Mouse (Mus musculus): ENCODE measurements around the gene Lepr. TPM values are rescaled to one million over a fixed set of nuclear protein-coding genes. Genes with fewer than 3 reads are reported as not detected.

Gene Lepr
- total and polyA plus RNA-seq, 2 experiments from 2014 or later: 3.8 to 6.9 TPM

- TF ChIP-seq CTCF (IDR thresholded peaks at IDR 0.05; ENCODE audit: low read depth): no peak
- 91% methylated on average over 1 of the region's 1 CpGs for WGBS
- Histone ChIP-seq H3K4me3 (ENCODE audit: low read depth, low read length) (no peak overlapping the region), H3K27me3 (ENCODE audit: insufficient read depth, low read length) (no peaks in the 10 kb centered on the region), H3K9ac (no peak overlapping the region), H3K9me3 (ENCODE audit: low read length) (no peaks in the 10 kb centered on the region), H3K36me3 (ENCODE audit: insufficient read depth) (no peaks in the 10 kb centered on the region), H3K4me1 (ENCODE audit: insufficient read depth) (no peaks in the 10 kb centered on the region), H3K4me2 (ENCODE audit: low read depth) (no peak overlapping the region), H3K27ac (ENCODE audit: low read depth, low read length) (no peak overlapping the region)
- DNase-seq (no peak), ATAC-seq (no peak)
Measured at GRCm38 (mm10) chr4:101699423-101699822, 17.8 kb upstream of the Lepr start.

DNA sequence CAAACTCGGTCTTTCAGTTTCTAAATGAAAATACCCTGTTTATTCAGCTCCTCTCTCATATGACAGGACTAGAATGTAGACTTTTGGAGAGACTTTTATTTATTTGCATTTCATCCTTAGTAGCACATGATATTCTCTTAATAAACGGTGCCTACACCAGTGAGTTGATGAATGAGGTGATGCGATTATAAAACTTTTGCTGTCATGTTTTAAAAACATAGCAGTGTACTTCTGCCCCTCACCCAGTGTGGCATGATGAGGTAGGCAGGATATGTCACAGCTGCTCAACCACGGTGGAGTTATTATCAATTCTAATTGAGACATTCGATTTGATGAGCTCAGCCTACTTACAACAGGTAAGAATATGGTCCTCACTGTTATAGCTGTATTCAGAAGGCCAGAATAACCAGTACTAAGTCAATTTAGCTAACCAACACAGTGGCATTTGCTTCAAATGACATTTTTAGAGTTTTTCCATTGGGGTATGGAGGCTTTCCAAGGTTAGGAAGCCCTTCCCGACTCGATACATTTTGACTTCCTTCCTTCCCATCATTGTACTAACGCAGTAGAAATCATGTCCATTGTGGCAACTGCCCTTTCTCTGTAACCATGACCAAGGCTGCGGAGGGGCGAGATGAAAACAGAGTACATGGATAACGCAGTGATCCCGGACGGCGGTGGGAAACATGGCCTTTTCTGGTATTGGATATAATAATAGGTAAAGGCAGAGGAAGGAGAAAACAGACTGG lies 16.1 kb upstream of the Lepr start:
- WGBS: 91% methylated on average over 14 of the region's 14 CpGs
- no peak overlapping the region for H3K27ac ChIP-seq (ENCODE audit: low read depth, low read length)
- no peak overlapping the region for H3K4me2 ChIP-seq (ENCODE audit: low read depth)
- H3K27me3 ChIP-seq (ENCODE audit: insufficient read depth, low read length): no peaks in the 10 kb centered on the region
- DNase-seq (no peak), ATAC-seq (no peak)
- no peaks in the 10 kb centered on the region for H3K9me3 ChIP-seq (ENCODE audit: low read length)
- no peak overlapping the region for H3K9ac ChIP-seq
- TF ChIP-seq CTCF (IDR thresholded peaks at IDR 0.05; ENCODE audit: low read depth): no peak
- H3K4me3 ChIP-seq (ENCODE audit: low read depth, low read length): no peak overlapping the region
- no peaks in the 10 kb centered on the region for H3K4me1 ChIP-seq (ENCODE audit: insufficient read depth)
- no peaks in the 10 kb centered on the region for H3K36me3 ChIP-seq (ENCODE audit: insufficient read depth)

DNA sequence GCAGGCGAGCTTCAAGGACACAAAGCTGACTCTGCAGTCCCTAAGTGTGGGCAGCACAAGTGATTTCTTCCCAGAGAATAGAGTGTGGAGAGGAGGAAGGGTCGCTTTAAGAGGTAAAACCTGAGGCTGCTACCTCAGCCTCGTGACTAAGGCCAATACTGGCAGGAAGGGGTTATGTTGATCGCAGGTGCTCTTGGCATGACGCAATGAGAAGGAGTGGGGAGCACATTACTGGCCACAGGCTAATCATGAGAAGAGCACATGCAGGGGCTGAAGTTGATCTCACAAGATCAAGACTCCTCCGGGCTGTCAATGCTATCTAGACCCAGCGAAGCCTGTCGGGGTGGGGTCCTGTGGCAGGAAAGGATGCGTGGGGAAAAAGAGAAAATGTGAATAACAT lies 11.9 kb upstream of the Lepr start:
- Histone ChIP-seq H3K36me3 (ENCODE audit: insufficient read depth) (no peaks in the 10 kb centered on the region), H3K27ac (ENCODE audit: low read depth, low read length) (no peak overlapping the region), H3K9me3 (ENCODE audit: low read length) (no peaks in the 10 kb centered on the region), H3K4me2 (ENCODE audit: low read depth) (no peak overlapping the region), H3K4me1 (ENCODE audit: insufficient read depth) (no peaks in the 10 kb centered on the region), H3K27me3 (ENCODE audit: insufficient read depth, low read length) (no peaks in the 10 kb centered on the region), H3K9ac (no peak overlapping the region), H3K4me3 (ENCODE audit: low read depth, low read length) (no peak overlapping the region)
- DNase-seq (no peak), ATAC-seq (no peak)
- WGBS: 87% methylated on average over 9 of the region's 9 CpGs
- no peak for TF ChIP-seq CTCF (IDR thresholded peaks at IDR 0.05; ENCODE audit: low read depth)

- H3K36me3 ChIP-seq (ENCODE audit: insufficient read depth): no peaks in the 10 kb centered on the region
- H3K9ac ChIP-seq: no peak overlapping the region
- no peak overlapping the region for H3K4me3 ChIP-seq (ENCODE audit: low read depth, low read length)
- no peaks in the 10 kb centered on the region for H3K27me3 ChIP-seq (ENCODE audit: insufficient read depth, low read length)
- no peaks in the 10 kb centered on the region for H3K9me3 ChIP-seq (ENCODE audit: low read length)
- DNase-seq (no peak), ATAC-seq (no peak)
- no peak overlapping the region for H3K27ac ChIP-seq (ENCODE audit: low read depth, low read length)
- WGBS: 59% methylated on average over 2 of the region's 2 CpGs
- TF ChIP-seq CTCF (IDR thresholded peaks at IDR 0.05; ENCODE audit: low read depth): no peak
- H3K4me2 ChIP-seq (ENCODE audit: low read depth): no peak overlapping the region
- no peaks in the 10 kb centered on the region for H3K4me1 ChIP-seq (ENCODE audit: insufficient read depth)
Measured at GRCm38 (mm10) chr4:101707234-101707633, 10.0 kb upstream of the Lepr start.

DNA sequence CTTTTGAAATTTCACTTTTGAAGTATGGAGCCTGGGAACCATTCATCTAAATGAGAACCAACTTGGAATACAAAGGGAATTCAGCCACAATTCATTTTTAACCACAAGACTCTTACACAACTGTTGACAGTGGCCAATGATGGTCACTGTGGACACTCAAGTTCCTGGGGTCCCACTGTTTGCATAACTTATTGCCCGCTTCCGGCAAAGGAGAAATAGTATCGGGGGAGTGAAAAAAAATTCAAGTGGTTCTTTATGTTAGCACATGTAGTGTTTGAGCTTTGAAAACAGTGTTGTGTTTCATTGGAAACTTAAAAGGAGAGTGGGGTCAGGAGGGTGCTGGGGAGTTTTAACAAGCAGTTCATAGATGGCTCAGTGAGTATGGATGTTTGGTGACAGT lies 9.3 kb upstream of the Lepr start:
- ATAC-seq (no peak), DNase-seq (no peak)
- WGBS: 85% methylated on average over 3 of the region's 3 CpGs
- TF ChIP-seq CTCF (IDR thresholded peaks at IDR 0.05; ENCODE audit: low read depth): no peak
- Histone ChIP-seq H3K36me3 (ENCODE audit: insufficient read depth) (no peaks in the 10 kb centered on the region), H3K27me3 (ENCODE audit: insufficient read depth, low read length) (no peaks in the 10 kb centered on the region), H3K27ac (ENCODE audit: low read depth, low read length) (no peak overlapping the region), H3K4me2 (ENCODE audit: low read depth) (no peak overlapping the region), H3K9ac (no peak overlapping the region), H3K4me1 (ENCODE audit: insufficient read depth) (no peaks in the 10 kb centered on the region), H3K9me3 (ENCODE audit: low read length) (no peaks in the 10 kb centered on the region), H3K4me3 (ENCODE audit: low read depth, low read length) (no peak overlapping the region)

DNA sequence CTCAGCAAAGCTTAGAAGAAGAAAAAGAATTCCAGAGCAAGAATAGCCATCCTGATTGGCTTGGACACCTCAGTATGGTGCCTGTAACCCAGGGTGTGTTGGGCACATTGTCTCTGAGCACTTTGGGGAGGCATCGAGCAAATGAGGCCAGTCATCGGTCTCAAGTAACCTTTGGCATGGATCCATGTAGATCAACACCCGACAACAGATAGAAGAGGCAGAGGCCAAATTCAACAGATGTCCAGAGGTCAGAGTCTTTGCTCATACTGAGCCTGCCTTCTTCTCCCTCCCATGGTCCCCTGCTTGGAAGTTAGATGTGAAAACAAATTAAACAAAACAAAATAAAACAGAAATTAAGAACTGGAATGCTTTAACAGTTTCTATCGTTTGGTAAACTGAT lies 6.8 kb upstream of the Lepr start:
- ATAC-seq (no peak), DNase-seq (no peak)
- Histone ChIP-seq H3K9me3 (ENCODE audit: low read length) (no peaks in the 10 kb centered on the region), H3K27me3 (ENCODE audit: insufficient read depth, low read length) (no peaks in the 10 kb centered on the region), H3K4me2 (ENCODE audit: low read depth) (no peak overlapping the region), H3K4me1 (ENCODE audit: insufficient read depth) (no peaks in the 10 kb centered on the region), H3K27ac (ENCODE audit: low read depth, low read length) (no peak overlapping the region), H3K9ac (no peak overlapping the region), H3K36me3 (ENCODE audit: insufficient read depth) (no peaks in the 10 kb centered on the region), H3K4me3 (ENCODE audit: low read depth, low read length) (no peak overlapping the region)
- WGBS: 79% methylated on average over 4 of the region's 4 CpGs
- TF ChIP-seq CTCF (IDR thresholded peaks at IDR 0.05; ENCODE audit: low read depth): no peak

DNA sequence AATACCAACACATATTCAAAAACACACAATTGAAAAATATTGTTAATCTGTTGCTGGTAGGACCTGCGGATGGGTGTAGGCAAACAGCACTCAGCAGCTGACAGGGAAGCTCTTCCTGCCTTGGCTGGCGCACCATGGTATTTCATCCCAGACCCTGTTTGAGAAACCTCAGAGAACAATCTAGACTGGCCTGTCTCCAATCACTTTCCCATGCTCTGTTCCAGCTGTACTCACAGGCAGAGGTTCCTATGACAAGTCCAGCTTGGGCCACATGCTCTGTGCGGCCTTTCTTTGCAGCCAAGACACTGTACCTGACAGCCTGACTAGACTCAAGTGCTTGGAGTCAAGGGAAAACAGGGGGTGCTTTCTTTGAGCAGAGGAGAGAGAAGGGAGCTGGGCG lies 6.1 kb upstream of the Lepr start:
- DNase-seq: no peak
- ATAC-seq: no peak
- Histone ChIP-seq H3K9ac (no peak overlapping the region), H3K36me3 (ENCODE audit: insufficient read depth) (no peaks in the 10 kb centered on the region), H3K4me2 (ENCODE audit: low read depth) (no peak overlapping the region), H3K9me3 (ENCODE audit: low read length) (no peaks in the 10 kb centered on the region), H3K4me1 (ENCODE audit: insufficient read depth) (no peaks in the 10 kb centered on the region), H3K4me3 (ENCODE audit: low read depth, low read length) (no peak overlapping the region), H3K27ac (ENCODE audit: low read depth, low read length) (no peak overlapping the region), H3K27me3 (ENCODE audit: insufficient read depth, low read length) (no peaks in the 10 kb centered on the region)
- WGBS: 87% methylated on average over 4 of the region's 4 CpGs
- no peak for TF ChIP-seq CTCF (IDR thresholded peaks at IDR 0.05; ENCODE audit: low read depth)
